Mouse (Mus musculus): Measurements from ENCODE around the gene Fmnl1.
"Not testable (repeated sequence)": the region's sequence is repeated elsewhere in the genome, so short reads cannot be mapped to it uniquely, and the experiment has no call there.

The Fmnl1 gene

DNA sequence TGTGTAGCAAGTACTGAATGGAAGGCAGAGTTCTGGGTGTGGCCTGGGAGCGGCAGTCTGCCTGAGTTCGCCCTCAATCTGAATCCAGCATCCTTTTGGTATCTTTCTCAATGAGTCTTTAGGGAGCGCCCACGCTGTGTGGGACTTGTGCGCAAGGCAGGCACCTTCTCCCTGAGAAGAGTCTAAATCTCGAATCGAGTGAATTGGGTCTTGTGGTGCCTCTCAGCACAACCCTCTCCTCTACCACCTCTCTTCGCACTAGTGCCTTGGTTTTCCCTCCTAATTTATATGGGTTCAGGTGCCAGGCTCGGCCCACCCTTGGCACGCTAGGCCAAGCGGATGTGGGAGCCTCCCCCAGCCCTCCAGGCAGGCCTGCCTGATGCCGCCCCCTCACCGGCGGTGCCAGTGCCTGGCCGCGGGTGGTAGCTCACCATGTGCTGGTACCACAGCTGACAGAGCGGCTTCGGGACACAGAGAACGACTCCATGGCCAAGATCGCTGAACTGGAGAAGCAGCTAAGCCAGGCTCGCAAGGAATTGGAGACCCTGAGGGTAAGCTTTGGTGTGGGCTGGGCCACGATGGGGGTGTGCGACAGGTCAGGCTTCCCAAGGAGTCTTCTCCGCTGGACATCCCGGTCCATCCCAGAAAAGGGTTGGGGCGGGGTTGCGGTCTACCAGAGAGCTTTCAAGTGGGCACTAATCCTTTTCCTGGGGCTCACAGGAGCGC, 21.5 kb downstream of the Fmnl1 start:
- DNase-seq = no peak

DNA sequence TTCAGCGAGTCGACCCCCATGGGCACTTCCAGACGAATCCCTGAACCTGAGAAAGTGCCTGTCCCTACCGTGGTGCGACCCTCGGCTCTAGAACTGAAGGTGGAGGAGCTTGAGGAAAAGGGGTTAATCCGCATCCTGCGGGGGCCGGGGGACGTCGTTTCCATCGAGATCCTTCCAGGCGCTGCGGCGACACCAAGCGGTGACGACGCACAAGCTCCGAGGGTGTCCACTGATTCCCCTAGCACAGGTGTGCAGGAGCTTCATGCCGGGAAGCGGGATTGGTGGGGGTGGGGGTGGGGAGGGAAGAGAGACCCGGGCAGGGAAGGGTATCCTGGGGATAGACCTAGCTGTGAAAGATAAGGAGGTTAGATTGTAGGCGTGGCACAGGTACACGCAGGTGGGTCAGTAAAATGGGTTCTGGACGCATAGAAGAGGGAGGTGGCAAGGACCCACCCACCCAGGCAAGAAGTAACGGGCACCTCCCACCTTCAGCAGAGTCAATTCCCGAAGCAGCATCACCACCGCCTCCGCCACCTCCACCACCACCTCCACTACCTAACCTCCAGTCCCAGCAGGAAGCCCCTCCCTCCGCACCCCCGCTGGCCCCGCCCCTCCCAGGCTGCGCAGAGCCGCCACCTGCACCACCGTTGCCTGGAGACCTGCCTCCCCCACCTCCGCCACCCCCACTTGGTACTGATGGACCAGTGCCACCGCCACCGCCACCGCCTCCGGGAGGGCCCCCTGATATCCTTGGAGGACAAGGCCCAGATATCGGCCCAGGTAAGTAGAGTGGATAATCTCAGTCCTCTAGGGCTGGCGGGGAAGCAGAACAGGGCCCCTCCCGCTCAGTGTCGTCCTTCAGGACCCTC, 22.3 kb downstream of the Fmnl1 start:
- DNase-seq = no peak

- no peak for DNase-seq
Observed at GRCm38 (mm10) chr11:103193825-103194168, 22.9 kb downstream of the Fmnl1 start.

DNA sequence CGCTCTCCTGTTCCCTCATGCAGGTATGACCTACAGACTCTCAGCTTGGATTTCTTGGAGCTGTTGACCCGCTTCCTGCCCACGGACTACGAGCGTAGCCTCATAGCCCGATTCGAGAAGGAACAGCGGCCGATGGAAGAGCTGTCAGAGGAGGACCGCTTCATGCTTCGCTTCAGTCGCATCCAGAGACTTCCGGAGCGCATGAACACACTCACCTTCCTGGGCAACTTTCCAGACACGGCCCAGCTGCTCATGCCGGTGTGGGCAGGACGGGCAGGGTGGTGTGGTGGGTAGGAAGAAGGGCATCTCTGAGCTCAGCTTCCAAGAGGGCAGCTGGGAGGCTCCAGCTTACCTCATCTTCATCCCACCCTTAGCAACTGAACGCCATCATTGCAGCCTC, 24.3 kb downstream of the Fmnl1 start:
- DNase-seq = no peak

DNA sequence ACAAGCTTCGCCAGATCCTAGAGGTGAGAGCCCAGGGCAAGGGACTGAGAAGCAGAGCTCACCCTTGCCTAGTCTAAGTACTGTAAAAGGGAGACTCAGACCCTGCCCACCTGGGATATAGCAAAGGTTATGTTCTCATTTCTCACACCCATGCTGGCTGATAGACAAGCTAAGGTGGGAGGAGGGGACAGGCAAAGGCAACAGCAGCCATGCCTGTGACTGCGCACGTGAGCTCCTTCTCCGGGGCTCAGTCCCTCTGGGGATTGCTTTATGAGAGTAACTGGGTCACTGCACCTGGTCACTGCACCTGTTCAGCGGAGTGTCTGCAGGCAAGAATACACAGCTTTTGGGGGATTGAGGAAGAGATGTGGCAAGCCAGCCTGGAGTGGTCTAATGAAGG, 24.7 kb downstream of the Fmnl1 start:
- DNase-seq = no peak

GRCm38 (mm10) chr11:103197340-103197739, 26.4 kb downstream of the Fmnl1 start:
- DNase-seq = no peak

GRCm38 (mm10) chr11:103198339-103198738, 27.4 kb downstream of the Fmnl1 start:
- no peak for DNase-seq

- no peak for DNase-seq
Observed at GRCm38 (mm10) chr11:103198911-103199803, 28.2 kb downstream of the Fmnl1 start.

DNA sequence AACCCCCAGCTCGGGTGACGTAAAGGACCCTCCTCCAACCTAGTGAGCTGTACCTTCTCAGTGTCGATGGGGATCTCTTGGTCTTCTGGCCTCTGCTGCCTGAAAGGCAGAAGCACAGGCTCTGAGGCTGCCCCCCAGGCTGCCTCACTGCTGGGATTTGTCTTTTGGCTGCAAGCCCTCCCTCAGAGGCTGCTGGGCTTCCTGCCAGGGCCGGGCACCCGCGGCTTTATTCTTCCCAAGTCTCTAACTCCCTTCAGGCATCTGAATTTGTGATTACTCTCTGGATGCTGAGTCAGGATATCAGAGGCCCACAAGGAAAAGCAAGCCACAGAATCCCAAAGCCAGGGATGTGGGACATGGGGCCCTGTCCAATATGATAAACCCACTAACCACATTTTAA, 30.8 kb downstream of the Fmnl1 start:
- peak; percentile 62 for DNase-seq

GRCm38 (mm10) chr11:103202376-103202775, 31.5 kb downstream of the Fmnl1 start:
- DNase-seq = peak; percentile 54

GRCm38 (mm10) chr11:103206203-103206602, 35.3 kb downstream of the Fmnl1 start:
- no peak for DNase-seq

- no peak for DNase-seq
Observed at GRCm38 (mm10) chr11:103208458-103208857, 37.6 kb downstream of the Fmnl1 start, which contains the start of gene 1700023F06Rik. 1700023F06Rik (minus strand) TSS chr11:103208558.

- no peak for DNase-seq
Observed at GRCm38 (mm10) chr11:103210291-103210690, 39.4 kb downstream of the Fmnl1 start.

- DNase-seq = no peak
Observed at GRCm38 (mm10) chr11:103213712-103214111, 42.8 kb downstream of the Fmnl1 start.

DNA sequence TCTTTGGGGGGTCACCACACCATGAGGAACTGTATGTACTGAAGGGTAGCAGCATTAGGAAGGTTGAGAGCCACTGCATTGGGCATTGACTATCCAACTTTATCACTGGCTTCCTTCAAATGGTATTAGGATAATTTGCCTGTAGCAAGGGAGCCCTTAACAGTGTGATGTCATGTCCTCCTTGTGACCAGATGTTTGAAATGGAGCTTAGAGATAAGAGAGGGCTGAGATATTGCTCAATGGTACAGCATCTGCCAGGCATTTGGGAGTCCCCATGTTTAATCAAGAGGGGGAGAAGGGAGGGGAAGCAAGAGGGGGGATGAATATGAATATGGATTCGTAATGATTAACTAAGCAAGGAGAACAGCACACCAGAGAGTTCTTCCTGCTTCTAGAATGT, 44.4 kb downstream of the Fmnl1 start:
- DNase-seq = no peak

DNA sequence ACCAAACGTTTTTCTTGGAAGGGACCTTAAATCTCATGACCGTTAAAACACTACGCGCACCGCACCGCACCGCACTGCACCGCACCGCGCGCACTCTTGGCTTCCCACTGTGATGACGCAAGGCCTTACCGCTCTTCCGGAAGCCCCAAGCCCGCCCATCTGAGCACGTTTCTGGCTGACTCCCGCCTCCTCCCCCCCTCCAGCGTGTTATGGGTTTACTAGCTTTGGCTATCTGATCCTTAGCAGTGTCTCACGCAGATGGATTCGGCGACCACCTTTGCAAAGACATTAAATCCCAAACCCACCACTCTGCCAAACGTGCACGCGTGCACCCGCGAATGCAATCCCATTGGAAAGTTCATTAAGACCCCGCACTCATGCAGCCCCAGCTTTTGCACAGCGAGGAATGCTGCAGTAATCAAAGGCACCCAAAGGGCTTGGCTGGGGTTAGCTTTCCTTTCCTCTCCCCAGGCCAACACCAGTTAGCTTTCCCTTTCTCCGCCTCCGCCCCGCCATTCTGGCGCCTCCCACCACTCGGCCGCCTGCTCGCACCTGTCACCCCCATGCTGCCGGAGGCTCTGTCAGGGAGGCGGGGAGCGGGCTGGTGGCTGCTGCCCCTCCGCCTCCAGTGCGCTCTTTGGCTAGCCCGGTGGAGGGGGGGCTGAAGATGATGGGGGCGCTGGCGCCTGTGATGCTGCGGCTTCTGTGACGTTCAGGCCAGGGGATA, 47.0 kb downstream of the Fmnl1 start, which contains the start of gene Spata32:
Gene Spata32 (minus strand): TSS at position 643 of the 727 bp plus-strand sequence.
- peak; percentile 43 for DNase-seq

- DNase-seq = no peak
Observed at GRCm38 (mm10) chr11:103218517-103218901, 47.6 kb downstream of the Fmnl1 start.

DNA sequence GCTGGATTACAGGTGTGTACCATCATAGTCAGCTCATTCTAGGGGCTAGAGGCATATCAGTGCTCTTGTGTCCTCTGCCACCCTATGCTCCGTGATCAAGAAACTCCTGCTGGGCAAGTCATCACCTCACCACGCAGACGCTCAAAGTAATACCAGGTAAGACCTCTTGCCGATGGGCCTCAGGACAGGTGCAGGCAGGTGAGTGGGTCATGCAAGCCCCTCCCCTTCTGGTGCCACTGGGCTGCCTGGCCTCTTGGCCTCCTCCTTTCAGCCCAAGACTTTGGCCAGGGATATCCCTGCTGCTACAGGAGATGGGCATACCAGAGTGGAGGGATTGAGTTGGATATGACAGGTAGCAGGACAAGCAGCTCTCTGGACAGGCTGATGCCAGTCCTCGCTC, 48.4 kb downstream of the Fmnl1 start:
- no peak for DNase-seq

DNA sequence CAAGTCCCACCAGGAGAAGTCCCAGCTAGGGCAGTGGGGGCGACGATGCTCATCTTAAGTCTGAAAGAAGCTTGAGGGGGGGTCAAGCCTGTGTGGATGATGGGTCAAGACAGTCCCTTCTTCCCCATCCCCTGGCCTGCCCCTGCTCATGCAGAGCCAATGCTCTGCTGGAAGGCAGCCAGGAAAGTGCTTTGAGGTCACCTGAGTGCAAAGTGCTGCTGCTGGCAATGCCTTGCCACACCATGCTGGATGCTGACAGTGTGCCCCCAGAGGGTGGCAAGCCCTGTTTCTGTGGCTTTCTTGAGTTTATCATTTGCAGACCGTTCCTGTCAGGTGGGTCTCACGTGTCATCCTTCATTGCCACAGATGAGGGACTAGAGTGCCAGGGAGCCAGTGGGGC, 49.1 kb downstream of the Fmnl1 start:
- peak; percentile 65 for DNase-seq

DNA sequence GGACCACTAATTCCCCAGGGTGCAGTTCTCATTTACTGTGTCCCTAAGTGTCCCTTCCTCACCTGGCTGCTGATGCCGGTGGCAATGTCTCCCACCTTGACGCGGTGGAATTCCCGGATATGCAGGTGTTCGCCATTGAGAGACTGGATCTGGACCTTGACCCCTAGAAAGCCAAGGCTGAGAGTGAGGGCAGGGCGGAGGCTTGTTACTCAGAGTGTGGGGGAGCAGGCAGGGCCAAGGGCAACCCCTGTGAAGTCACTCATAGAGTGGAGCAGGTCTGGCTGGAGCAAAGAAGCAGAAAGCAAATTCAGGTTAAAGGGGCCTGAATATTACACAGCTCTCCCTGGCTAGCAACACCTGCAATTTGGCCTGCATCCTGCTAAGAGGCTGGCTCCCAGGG, 50.5 kb downstream of the Fmnl1 start:
- DNase-seq = peak; percentile 58

DNA sequence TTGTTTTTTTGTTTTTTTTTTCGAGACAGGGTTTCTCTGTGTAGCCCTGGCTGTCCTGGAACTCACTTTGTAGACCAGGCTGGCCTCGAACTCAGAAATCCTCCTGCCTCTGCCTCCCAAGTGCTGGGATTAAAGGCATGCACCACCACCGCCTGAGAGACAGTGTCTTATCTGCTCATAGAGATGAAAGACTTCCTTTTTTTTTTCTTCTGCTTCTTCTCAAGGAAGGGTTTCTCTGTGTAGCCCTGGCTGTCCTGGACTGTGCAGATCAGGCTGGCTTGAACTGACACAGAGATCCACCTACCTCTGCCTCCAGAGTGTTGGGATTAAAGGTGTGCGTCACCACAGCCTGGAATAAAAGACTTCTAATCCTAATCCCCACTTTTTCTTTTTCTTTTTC, 51.8 kb downstream of the Fmnl1 start:
- not testable (repeated sequence) for DNase-seq

DNA sequence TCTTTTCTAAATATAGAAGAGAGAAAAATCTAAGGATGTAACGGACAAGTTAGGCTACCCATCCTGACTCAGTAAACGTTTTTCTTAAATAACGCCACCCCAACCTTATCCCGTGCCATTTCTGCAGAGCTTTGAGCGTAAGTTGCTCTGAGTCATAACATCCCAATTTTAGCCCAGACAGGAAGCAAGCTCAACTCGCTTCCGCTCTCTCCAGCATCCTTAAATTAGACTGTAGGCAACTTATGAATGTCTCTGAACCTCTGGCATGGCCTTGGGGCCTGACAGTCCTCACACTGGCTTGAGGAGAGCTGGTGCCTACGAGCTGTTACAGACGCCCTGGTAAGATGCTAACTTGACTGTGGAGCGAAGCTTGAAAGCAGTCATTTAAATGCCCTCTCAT, 52.5 kb downstream of the Fmnl1 start:
- peak; percentile 57 for DNase-seq
